Mouse (Mus musculus): ENCODE results near the gene Rsf1.

DNA sequence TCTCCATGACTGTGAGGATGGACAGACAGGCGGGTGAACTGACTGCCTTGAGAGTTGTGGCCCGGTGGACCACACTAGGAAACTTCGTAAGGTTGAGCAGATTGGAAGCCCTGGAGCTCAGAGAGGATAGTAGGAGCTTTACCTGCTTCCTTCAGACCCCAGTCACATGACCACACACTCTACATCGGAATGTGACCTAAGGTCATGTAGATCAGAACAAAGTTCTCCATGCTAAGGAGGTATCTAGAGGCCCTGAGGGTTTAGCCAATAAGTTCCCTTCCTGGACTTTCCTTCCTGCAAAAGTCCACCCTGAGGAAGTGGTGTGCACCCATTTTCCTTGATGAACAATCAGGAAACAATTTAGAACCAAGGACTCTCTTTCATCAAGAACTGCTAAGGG lies 12.7 kb downstream of the Rsf1 start:
- TF ChIP-seq POLR2A (IDR thresholded peaks at IDR 0.05; ENCODE audit: low read depth, low read length) = no peak
- no peak for TF ChIP-seq CTCF (conservative IDR thresholded peaks at IDR 0.05; ENCODE audit: insufficient read depth, insufficient read length, low read depth, low read length)
